ENCODE assay signal across 8 mouse cellular contexts in the genomic region with DNA sequence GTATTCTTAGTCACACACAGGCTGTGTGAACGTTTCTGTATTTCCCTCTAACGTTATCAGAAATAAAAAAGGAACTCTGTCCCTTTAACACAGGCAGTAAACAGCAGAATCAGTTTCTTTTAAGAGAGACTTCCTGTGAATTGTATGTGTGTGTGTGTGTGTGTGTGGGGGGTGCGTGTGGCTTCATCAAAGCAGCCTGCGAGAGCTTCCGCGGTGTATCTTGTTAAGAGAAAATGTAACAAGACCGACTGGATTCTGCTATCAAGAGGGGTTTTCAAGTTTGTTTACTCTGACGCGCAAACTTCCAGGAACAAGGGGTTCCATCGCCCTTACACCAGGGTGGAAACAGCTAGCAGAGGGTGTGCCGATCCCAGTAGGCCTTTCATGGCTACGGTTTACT.
DNase-seq lines count a peak whose midpoint lies in the region; ATAC-seq and TF ChIP-seq lines count a peak whose summit lies in the region.

No protein-coding gene starts in this region.

- peaks cover 12 to 95% of the 10 kb centered on the region in 2 experiments for H3K4me1 ChIP-seq in CH12.LX (ENCODE audit: control insufficient read depth in 1 of 2, insufficient read depth in 2 of 2)

- peak overlapping the region; percentile 96 for H3K27ac ChIP-seq in CH12.LX (ENCODE audit: insufficient read depth, low read depth)

- H3K4me2 ChIP-seq in CH12.LX (ENCODE audit: insufficient read depth, low read depth, poor library complexity, severe bottlenecking) = peak overlapping the region; percentile 44

- H3K9ac ChIP-seq in CH12.LX (ENCODE audit: insufficient read depth, low read depth) = peak overlapping the region; percentile 92

- no peaks in the 10 kb centered on the region for H3K27me3 ChIP-seq in CH12.LX (replicated peaks)

- dilution Hi-C loops in CH12.LX (cut with MboI; ENCODE audit: extremely low pct_ligation_motif_present, extremely low pct_unique_long_range_greater_than_20kb, low sequenced_read_pairs) = no loop called here

- peak; percentile 80 for ATAC-seq in megakaryocyte progenitor cell, adult 5-6 weeks (replicated peaks; ENCODE audit: poor library complexity)
- ATAC-seq in erythroid progenitor cell, adult 5-6 weeks (replicated peaks; ENCODE audit: low FRiP score, poor library complexity, severe bottlenecking) = no peak

- peak overlapping the region in 2 of 3 experiments; percentile 7 to 50 for H3K4me3 ChIP-seq in CH12.LX (replicated peaks in 1 of 3; ENCODE audit: low read depth in 2 of 3, low read length in 2 of 3, poor library complexity in 1 of 3)

- no peaks in the 10 kb centered on the region for H3K9me3 ChIP-seq in CH12.LX (replicated peaks; ENCODE audit: low read length)

- TF ChIP-seq RAD21 in CH12.LX (IDR thresholded peaks at IDR 0.05; ENCODE audit: low read depth, low read length) = no peak

- peak; percentile 46; the same call in 1 of the 2 replicates for TF ChIP-seq POLR2A in CH12.LX (IDR thresholded peaks at IDR 0.05; ENCODE audit: low read depth, low read length)

- peak; percentile 59 to 63 for DNase-seq in B cell, adult 2 months
- DNase-seq in CH12.LX (ENCODE audit: extremely low read depth) = no peak
- peak; percentile 38 to 47 for DNase-seq in kidney, postnatal 36 days
- no peak for DNase-seq in right cerebral cortex, postnatal 10 days (ENCODE audit: low spot score in 2 of 2)
- no peak for DNase-seq in adrenal gland, adult 8-10 months
- no peak for DNase-seq in adrenal gland, adult 18-20 months (ENCODE audit: low spot score in 2 of 2)

- TF ChIP-seq CTCF in CH12.LX (conservative IDR thresholded peaks at IDR 0.05 in 1 of 2, IDR thresholded peaks at IDR 0.05 in 1 of 2; ENCODE audit: low read depth in 2 of 2, low read length in 2 of 2) = no peak

- peaks cover under 1 to 29% of the 10 kb centered on the region in 2 experiments for H3K36me3 ChIP-seq in CH12.LX (replicated peaks in 1 of 2; ENCODE audit: control insufficient read depth in 1 of 2, insufficient read depth in 1 of 2, low read length in 1 of 2)

- in situ Hi-C loops in CH12.LX (cut with MboI; ENCODE audit: low pct_ligation_motif_present, low pct_unique_long_range_greater_than_20kb, low sequenced_read_pairs) = loop anchor here (5.0 kb wide), 2 partner anchors 71 to 111 kb away; no protein-coding TSS in a partner anchor

- TF ChIP-seq EP300 in CH12.LX (IDR thresholded peaks at IDR 0.05; ENCODE audit: low read length) = no peak

- peaks cover 50% of the 10 kb centered on the region for H3K79me2 ChIP-seq in CH12.LX (replicated peaks; ENCODE audit: control insufficient read depth, extremely low read depth, insufficient read depth, poor library complexity, severe bottlenecking)

TF ChIP-seq in CH12.LX, 34 proteins besides CTCF, POLR2A, EP300 and RAD21:
- TF ChIP-seq CHD2 (IDR thresholded peaks at IDR 0.05; ENCODE audit: low read length) = no peak
- no peak for TF ChIP-seq ZMIZ1 (IDR thresholded peaks at IDR 0.05; ENCODE audit: low read depth, low read length)
- 0 out of 2 replicates have a peak, but pooled peaks have one; percentile 27 for TF ChIP-seq ELF1 (IDR thresholded peaks at IDR 0.05; ENCODE audit: low read depth, low read length)
TF ChIP-seq in CH12.LX: peak in this region for 1.

Comparison
In these comparisons a context has a peak if more than half of its experiments do, and no peak if none do; other contexts are left out.
1. DNase-seq: peak in B cell, adult 2 months (2 of 2) and kidney, postnatal 36 days (2 of 2); none in CH12.LX (single experiment), right cerebral cortex, postnatal 10 days (0 of 2), adrenal gland, adult 8-10 months (single experiment) and adrenal gland, adult 18-20 months (0 of 2).